In the genomic region with DNA sequence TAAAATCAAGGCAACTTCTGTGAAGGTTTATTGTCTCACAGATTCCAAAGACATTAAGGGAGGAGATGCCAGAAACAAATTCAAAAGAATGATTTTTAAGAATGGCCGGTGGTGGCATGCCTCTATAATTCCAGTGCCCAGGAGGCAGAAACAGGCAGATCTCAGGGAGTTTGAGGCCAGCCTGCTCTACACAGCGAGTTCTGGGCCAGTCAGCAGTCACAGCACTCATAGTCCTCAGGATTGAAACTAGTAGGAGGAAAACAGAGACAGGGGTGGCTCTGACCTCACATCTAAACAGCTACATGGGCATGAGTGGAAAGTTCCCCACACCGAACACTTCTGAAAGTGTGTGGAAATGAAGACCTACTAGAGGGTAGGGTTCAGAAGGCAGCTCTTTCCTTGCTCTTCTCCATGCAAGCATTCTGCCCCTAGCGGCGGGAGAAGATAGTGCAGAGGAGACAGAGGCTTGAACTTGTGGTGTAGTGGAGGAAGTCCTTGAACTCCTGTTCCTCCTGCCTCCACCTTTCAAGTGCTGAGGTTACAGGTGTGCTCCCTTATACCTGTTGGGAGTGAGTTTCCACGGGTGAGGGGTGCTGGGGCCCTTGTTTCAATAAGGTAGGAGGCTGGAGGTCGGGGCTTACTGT, we compare ENCODE assay signal across 8 mouse cellular contexts. TPM values are rescaled to one million over a fixed set of nuclear protein-coding genes. Genes with fewer than 3 reads are reported as not detected.
A peak's percentile ranks its signal among the peaks of the same experiment; 100 is the strongest.
DNase-seq lines count a peak whose midpoint lies in the region; TF ChIP-seq lines count a peak whose summit lies in the region.

No protein-coding gene starts in this region.

- 56% methylated on average over 7 of the region's 7 CpGs for WGBS in lung, adult 2 months

- peak; percentile 76 for TF ChIP-seq CTCF in lung, adult 2 months (IDR thresholded peaks at IDR 0.05; ENCODE audit: insufficient read depth, low read length)

- no peak for TF ChIP-seq POLR2A in lung, adult 2 months (IDR thresholded peaks at IDR 0.05; ENCODE audit: borderline replicate concordance, extremely low read depth, low read depth, low read length)

- peak; percentile 20 to 36 for DNase-seq in cerebellum, postnatal 14 days
- DNase-seq in cerebellum, adult 8-10 months, result no peak
- DNase-seq in lung, adult 2 months, result no peak
- DNase-seq in lung, postnatal 25 days (ENCODE audit: low spot score), result no peak
- DNase-seq in embryo, embryonic 11 days, result peak; percentile 36
- peak; percentile 37 to 55 for DNase-seq in natural killer cell, adult 2 months (ENCODE audit: low spot score in 2 of 2)
- DNase-seq in layer of hippocampus, adult 11-12 months (ENCODE audit: low spot score), result no peak
- no peak for DNase-seq in urinary bladder, adult 18-20 months (ENCODE audit: low spot score in 2 of 2)

- no peak overlapping the region for H3K4me3 ChIP-seq in lung, adult 2 months (replicated peaks; ENCODE audit: extremely low read depth, low read depth, low read length)

- no peaks in the 10 kb centered on the region for H3K4me1 ChIP-seq in lung, adult 2 months (ENCODE audit: control insufficient read depth, insufficient read depth, low read length)

RNA-seq across cellular contexts. Expression of gene S100a7a, which starts 14.2 kb away (rescaled TPM):
- 0.51 and 5.6 TPM in 2 replicates for polyA plus RNA-seq in lung, adult 2 months (2012; rRNA removed)

RNA-seq across cellular contexts. Expression of gene S100a6, which starts 27.0 kb away (rescaled TPM):
- 439 and 454 TPM in 2 replicates for polyA plus RNA-seq in lung, adult 2 months (2012; rRNA removed)

RNA-seq across cellular contexts. Expression of gene S100a8, which starts 29.1 kb away (rescaled TPM):
- polyA plus RNA-seq in lung, adult 2 months (2012; rRNA removed), result 5.6 and 15.3 TPM in 2 replicates

RNA-seq across cellular contexts. Expression of gene S100a5, which starts 31.3 kb away (rescaled TPM):
- not detected in 2 replicates for polyA plus RNA-seq in lung, adult 2 months (2012; rRNA removed)

RNA-seq across cellular contexts. Expression of gene S100a4, which starts 36.1 kb away (rescaled TPM):
- polyA plus RNA-seq in lung, adult 2 months (2012; rRNA removed), result 28.9 and 51.0 TPM in 2 replicates

Comparison
In these comparisons a context has a peak if more than half of its experiments do, and no peak if none do; other contexts are left out.
1. DNase-seq: peak in cerebellum, postnatal 14 days (2 of 2), embryo, embryonic 11 days (single experiment) and natural killer cell, adult 2 months (2 of 2); none in cerebellum, adult 8-10 months (single experiment), lung, adult 2 months (single experiment), lung, postnatal 25 days (single experiment), layer of hippocampus, adult 11-12 months (single experiment) and urinary bladder, adult 18-20 months (0 of 2).